Mouse (Mus musculus): ENCODE data around the gene Ints5. TPM values are rescaled to one million over a fixed set of nuclear protein-coding genes. Genes with fewer than 3 reads are reported as not detected.

The Ints5 gene
- polyA plus RNA-seq, 1 experiment from 2014 or later = 31.2 TPM

- TF ChIP-seq CTCF (IDR thresholded peaks at IDR 0.05) = no peak
- CTCF ChIA-PET = interaction anchor here (0.9 to 1.3 kb wide), 2 partner anchors 12 to 53 kb away, joined by 3 to 4 read pairs; partner anchors contain the start of gene Tut1
- H3K27me3 ChIP-seq = no peaks in the 10 kb centered on the region
- in situ Hi-C loops (cut with MboI; ENCODE audit: low pct_unique_long_range_greater_than_20kb) = no loop called here
- POLR2A ChIA-PET = interaction anchor here (1.0 to 2.0 kb wide), 4 partner anchors 10 to 30 kb away, joined by 3 to 16 read pairs (median 6); no protein-coding TSS in a partner anchor
- DNase-seq (ENCODE audit: low read depth, low spot score) (no peak), ATAC-seq (no peak)
Measured at GRCm38 (mm10) chr19:8941136-8941514, 48.3 kb downstream of the Ints5 start.

- ChIA-PET CTCF (interaction anchor here (0.9 to 1.3 kb wide), 2 partner anchors 12 to 54 kb away, joined by 3 to 4 read pairs; partner anchors contain the start of gene Tut1), POLR2A (interaction anchor here (0.6 to 2.0 kb wide), 5 partner anchors 9 to 1157 kb away, joined by 3 to 16 read pairs (median 6); no protein-coding TSS in a partner anchor)
- DNase-seq (ENCODE audit: low read depth, low spot score) (peak; percentile 89), ATAC-seq (peak; percentile 90)
- H3K27me3 ChIP-seq = no peaks in the 10 kb centered on the region
- in situ Hi-C loops (cut with MboI; ENCODE audit: low pct_unique_long_range_greater_than_20kb) = no loop called here
- no peak for TF ChIP-seq CTCF (IDR thresholded peaks at IDR 0.05)
Measured at GRCm38 (mm10) chr19:8941515-8942217, 48.9 kb downstream of the Ints5 start, which contains the start of gene Mta2. Gene Mta2 (plus strand): TSS chr19:8941875.

GRCm38 (mm10) chr19:8942276-8942964 lies 49.6 kb downstream of the Ints5 start:
- CTCF ChIA-PET = interaction anchor here (1.2 to 1.3 kb wide), 2 partner anchors 11 kb away, joined by 4 to 5 read pairs; partner anchors contain the start of gene Tut1
- no peak for TF ChIP-seq CTCF (IDR thresholded peaks at IDR 0.05)
- no peaks in the 10 kb centered on the region for H3K27me3 ChIP-seq
- POLR2A ChIA-PET = interaction anchor here (1.6 to 2.0 kb wide), 2 partner anchors 9 to 11 kb away, joined by 6 to 16 read pairs; no protein-coding TSS in a partner anchor
- in situ Hi-C loops (cut with MboI; ENCODE audit: low pct_unique_long_range_greater_than_20kb) = no loop called here
- DNase-seq (ENCODE audit: low read depth, low spot score) (no peak), ATAC-seq (peak; percentile 40)

- CTCF ChIA-PET = interaction anchor here (1.0 to 1.2 kb wide), 2 partner anchors 8 to 10 kb away, joined by 3 to 5 read pairs; partner anchors contain the start of gene Tut1
- no peak for TF ChIP-seq CTCF (IDR thresholded peaks at IDR 0.05)
- no peak for DNase-seq (ENCODE audit: low read depth, low spot score)
- no peaks in the 10 kb centered on the region for H3K27me3 ChIP-seq
- in situ Hi-C loops (cut with MboI; ENCODE audit: low pct_unique_long_range_greater_than_20kb) = no loop called here
- POLR2A ChIA-PET = interaction anchor here (0.6 to 0.8 kb wide), 4 partner anchors 19 to 115 kb away, joined by 4 to 8 read pairs (median 6); no protein-coding TSS in a partner anchor
- no peak for ATAC-seq
Measured at GRCm38 (mm10) chr19:8943047-8943446, 50.2 kb downstream of the Ints5 start.

GRCm38 (mm10) chr19:8944062-8944461 lies 51.3 kb downstream of the Ints5 start:
- TF ChIP-seq CTCF (IDR thresholded peaks at IDR 0.05) = no peak
- H3K27me3 ChIP-seq = no peaks in the 10 kb centered on the region
- DNase-seq (ENCODE audit: low read depth, low spot score) = no peak
- CTCF ChIA-PET = interaction anchor here (1.0 kb wide), 1 partner anchor 9 kb away, joined by 3 read pairs; no protein-coding TSS in a partner anchor
- in situ Hi-C loops (cut with MboI; ENCODE audit: low pct_unique_long_range_greater_than_20kb) = no loop called here
- ATAC-seq = no peak
- POLR2A ChIA-PET = interaction anchor here (0.6 to 1.0 kb wide), 4 partner anchors 18 to 1028 kb away, joined by 3 to 5 read pairs (median 4); no protein-coding TSS in a partner anchor

- TF ChIP-seq CTCF (IDR thresholded peaks at IDR 0.05) = no peak
- no peak for ATAC-seq
- no peak for DNase-seq (ENCODE audit: low read depth, low spot score)
- in situ Hi-C loops (cut with MboI; ENCODE audit: low pct_unique_long_range_greater_than_20kb) = no loop called here
- ChIA-PET POLR2A (interaction anchor here (0.6 kb wide), 1 partner anchor 51 kb away, joined by 4 read pairs; no protein-coding TSS in a partner anchor), CTCF (interaction anchor here (0.9 to 1.6 kb wide), 2 partner anchors 33 to 50 kb away, joined by 3 read pairs; no protein-coding TSS in a partner anchor)
- no peaks in the 10 kb centered on the region for H3K27me3 ChIP-seq
Measured at GRCm38 (mm10) chr19:8944750-8945149, 51.9 kb downstream of the Ints5 start.

GRCm38 (mm10) chr19:8945251-8945650 lies 52.4 kb downstream of the Ints5 start:
- in situ Hi-C loops (cut with MboI; ENCODE audit: low pct_unique_long_range_greater_than_20kb) = no loop called here
- no peaks in the 10 kb centered on the region for H3K27me3 ChIP-seq
- no peak for DNase-seq (ENCODE audit: low read depth, low spot score)
- POLR2A ChIA-PET = interaction anchor here (0.6 to 0.7 kb wide), 2 partner anchors 51 to 121 kb away, joined by 3 to 4 read pairs; no protein-coding TSS in a partner anchor
- CTCF ChIA-PET = interaction anchor here (0.9 to 1.6 kb wide), 2 partner anchors 32 to 51 kb away, joined by 3 read pairs; no protein-coding TSS in a partner anchor
- no peak for ATAC-seq
- TF ChIP-seq CTCF (IDR thresholded peaks at IDR 0.05) = no peak

- ChIA-PET CTCF (no interaction called here), POLR2A (interaction anchor here (0.6 to 0.7 kb wide), 2 partner anchors 66 to 189 kb away, joined by 3 read pairs; no protein-coding TSS in a partner anchor)
- no peak for TF ChIP-seq CTCF (IDR thresholded peaks at IDR 0.05)
- DNase-seq (ENCODE audit: low read depth, low spot score) (no peak), ATAC-seq (no peak)
- in situ Hi-C loops (cut with MboI; ENCODE audit: low pct_unique_long_range_greater_than_20kb) = no loop called here
- H3K27me3 ChIP-seq = no peaks in the 10 kb centered on the region
Measured at GRCm38 (mm10) chr19:8946929-8947328, 54.1 kb downstream of the Ints5 start.

Other genes with a start within 250 kb of the Ints5 start
- gene Chrm1, start 229.2 kb upstream of the Ints5 start, polyA plus RNA-seq (2021) = 0.01 TPM
- gene Slc3a2, start 169.6 kb upstream of the Ints5 start, polyA plus RNA-seq (2021) = 807 TPM
- 64.7 TPM for gene Wdr74, start 157.2 kb upstream of the Ints5 start, polyA plus RNA-seq (2021)
- 0.86 TPM for gene 1700092M07Rik, start 152.3 kb upstream of the Ints5 start, polyA plus RNA-seq (2021)
- gene Stx5a, start 151.6 kb upstream of the Ints5 start, polyA plus RNA-seq (2021) = 116 TPM
- gene Nxf1, start 135.9 kb upstream of the Ints5 start, polyA plus RNA-seq (2021) = 164 TPM
- 74.3 TPM for gene Tmem223, start 122.0 kb upstream of the Ints5 start, polyA plus RNA-seq (2021)
- gene Tmem179b, start 118.5 kb upstream of the Ints5 start, polyA plus RNA-seq (2021) = 58.9 TPM
- gene Taf6l, start 106.6 kb upstream of the Ints5 start, polyA plus RNA-seq (2021) = 25.8 TPM
- gene Polr2g, start 94.4 kb upstream of the Ints5 start, polyA plus RNA-seq (2021) = 148 TPM
- 5.0 TPM for gene Zbtb3, start 90.5 kb upstream of the Ints5 start, polyA plus RNA-seq (2021)
- gene Ttc9c, start 73.7 kb upstream of the Ints5 start, polyA plus RNA-seq (2021) = 51.4 TPM
- 136 TPM for gene Hnrnpul2, start 73.0 kb upstream of the Ints5 start, polyA plus RNA-seq (2021)
- gene AC129217.1, start 63.2 kb upstream of the Ints5 start, polyA plus RNA-seq (2021) = 3.3 TPM
- 4.1 TPM for gene Bscl2, start 55.5 kb upstream of the Ints5 start, polyA plus RNA-seq (2021)
- 0.50 TPM for gene Gng3, start 53.8 kb upstream of the Ints5 start, polyA plus RNA-seq (2021)
- 0.10 TPM for gene Lrrn4cl, start 42.2 kb upstream of the Ints5 start, polyA plus RNA-seq (2021)
- gene Ubxn1, start 21.5 kb upstream of the Ints5 start, polyA plus RNA-seq (2021) = 270 TPM
- gene Uqcc3, start 12.1 kb upstream of the Ints5 start, polyA plus RNA-seq (2021) = 50.7 TPM
- gene Lbhd1, start 9.3 kb upstream of the Ints5 start, polyA plus RNA-seq (2021) = 15.4 TPM
- not detected for gene Gm49403, start 9.1 kb upstream of the Ints5 start, polyA plus RNA-seq (2021)
- 69.6 TPM for gene 1810009A15Rik, start 4.2 kb upstream of the Ints5 start, polyA plus RNA-seq (2021)
- gene Gm49416, start 4.1 kb upstream of the Ints5 start, polyA plus RNA-seq (2021) = 5.9 TPM
- 308 TPM for gene Ganab, start 5.1 kb downstream of the Ints5 start, polyA plus RNA-seq (2021)
- 53.3 TPM for gene B3gat3, start 27.4 kb downstream of the Ints5 start, polyA plus RNA-seq (2021)
- gene Rom1, start 36.4 kb downstream of the Ints5 start, polyA plus RNA-seq (2021) = 9.1 TPM
- gene Eml3, start 36.5 kb downstream of the Ints5 start, polyA plus RNA-seq (2021) = 56.5 TPM
- 141 TPM for gene Mta2, start 48.9 kb downstream of the Ints5 start, polyA plus RNA-seq (2021)
- 24.6 TPM for gene Tut1, start 60.8 kb downstream of the Ints5 start, polyA plus RNA-seq (2021)
- 419 TPM for gene Eef1g, start 74.0 kb downstream of the Ints5 start, polyA plus RNA-seq (2021)
- 57.7 TPM for gene Ahnak, start 96.3 kb downstream of the Ints5 start, polyA plus RNA-seq (2021)
- not detected for gene Scgb1a1, start 195.0 kb downstream of the Ints5 start, polyA plus RNA-seq (2021)
- gene Asrgl1, start 242.6 kb downstream of the Ints5 start, polyA plus RNA-seq (2021) = 9.5 TPM